Mouse (Mus musculus): ENCODE measurements around the gene Nudt3.

DNA sequence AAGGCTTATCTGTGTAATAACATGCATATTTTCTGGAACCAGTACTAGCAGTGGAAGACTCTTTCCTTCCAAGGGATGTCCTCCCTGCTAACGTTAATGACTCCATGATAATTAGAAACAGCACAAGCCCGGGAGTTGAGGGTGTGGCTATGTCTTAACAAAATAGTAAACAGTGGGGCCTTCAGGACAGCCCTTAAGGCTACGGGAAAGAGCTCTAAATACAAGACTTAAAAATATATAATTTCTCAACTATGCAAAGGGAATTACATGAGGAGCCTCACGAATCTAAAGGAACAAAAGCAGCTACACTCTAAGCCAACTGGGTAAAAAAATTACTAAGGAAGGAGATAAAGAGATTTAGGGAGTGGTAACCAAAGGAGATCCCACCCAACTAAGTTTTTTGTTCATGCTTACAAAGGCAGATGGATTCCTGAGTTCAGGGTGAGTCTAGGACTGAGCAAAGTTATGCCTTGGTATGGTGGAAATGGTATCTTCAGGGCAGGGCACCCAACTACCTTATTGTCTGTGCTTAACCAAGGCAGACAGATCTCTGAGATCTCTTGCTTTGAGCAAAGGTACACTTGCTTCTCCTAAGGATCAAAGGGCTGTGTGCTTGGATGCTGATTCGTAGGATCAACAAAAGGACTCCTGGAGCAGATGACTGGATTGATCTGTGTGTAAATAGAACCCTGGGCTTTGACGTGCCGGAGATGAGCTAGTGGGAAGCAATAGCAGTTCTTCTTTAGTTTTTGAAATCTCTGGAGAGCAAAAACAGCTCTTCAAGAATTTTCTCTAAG lies 2.4 kb upstream of the Nudt3 start:
- TF ChIP-seq CTCF (IDR thresholded peaks at IDR 0.05): no peak
- TF ChIP-seq EP300 (IDR thresholded peaks at IDR 0.05): no peak
